Mouse (Mus musculus): ENCODE results near the gene Tpcn1.

Gene Tpcn1

GRCm38 (mm10) chr5:120577935-120578441, 10.5 kb downstream of the Tpcn1 start:
- no peak for DNase-seq

GRCm38 (mm10) chr5:120576781-120577301, 11.6 kb downstream of the Tpcn1 start:
- no peak for DNase-seq

GRCm38 (mm10) chr5:120574469-120575063, 13.9 kb downstream of the Tpcn1 start:
- DNase-seq: no peak

- no peak for DNase-seq
Measured at GRCm38 (mm10) chr5:120571056-120571740, 17.3 kb downstream of the Tpcn1 start.

- no peak for DNase-seq
Measured at GRCm38 (mm10) chr5:120570289-120570897, 18.1 kb downstream of the Tpcn1 start.

- no peak for DNase-seq
Measured at GRCm38 (mm10) chr5:120569791-120570190, 18.7 kb downstream of the Tpcn1 start.

- no peak for DNase-seq
Measured at GRCm38 (mm10) chr5:120568964-120569363, 19.5 kb downstream of the Tpcn1 start.

GRCm38 (mm10) chr5:120568336-120568768, 20.1 kb downstream of the Tpcn1 start:
- DNase-seq: no peak

GRCm38 (mm10) chr5:120567761-120568211, 20.7 kb downstream of the Tpcn1 start:
- no peak for DNase-seq

GRCm38 (mm10) chr5:120567253-120567701, 21.2 kb downstream of the Tpcn1 start:
- DNase-seq: peak; percentile 39 to 60

GRCm38 (mm10) chr5:120566681-120567252, 21.7 kb downstream of the Tpcn1 start:
- DNase-seq: no peak

- DNase-seq: peak in 1 of 2 experiments; percentile 59
Measured at GRCm38 (mm10) chr5:120566101-120566500, 22.4 kb downstream of the Tpcn1 start.

GRCm38 (mm10) chr5:120565171-120565905, 23.1 kb downstream of the Tpcn1 start:
- DNase-seq: no peak

- DNase-seq: no peak
Measured at GRCm38 (mm10) chr5:120563914-120564311, 24.6 kb downstream of the Tpcn1 start.

- DNase-seq: peak; percentile 66 to 77
Measured at GRCm38 (mm10) chr5:120562956-120563913, 25.2 kb downstream of the Tpcn1 start.

- DNase-seq: peak; percentile 67 to 68
Measured at GRCm38 (mm10) chr5:120560616-120561311, 27.7 kb downstream of the Tpcn1 start.

GRCm38 (mm10) chr5:120560129-120560615, 28.3 kb downstream of the Tpcn1 start:
- no peak for DNase-seq

- peak in 1 of 2 experiments; percentile 44 for DNase-seq
Measured at GRCm38 (mm10) chr5:120558762-120559161, 29.7 kb downstream of the Tpcn1 start.

- no peak for DNase-seq
Measured at GRCm38 (mm10) chr5:120558041-120558440, 30.4 kb downstream of the Tpcn1 start.

GRCm38 (mm10) chr5:120555871-120556270, 32.6 kb downstream of the Tpcn1 start:
- DNase-seq: no peak
